Mouse (Mus musculus) E14TG2a.4 (cell line): ENCODE data around the gene Afdn.

Experiments used
- CTCF ChIP-seq: conservative IDR thresholded peaks from 2 replicates; pipeline ENCODE4 v1.5.1; 2014; ENCODE audit warnings: low read length
- POU5F1 ChIP-seq: IDR thresholded peaks from 2 replicates; pipeline ENCODE4 v1.6.1; 2014; ENCODE audit warnings: low read length, borderline replicate concordance

DNA sequence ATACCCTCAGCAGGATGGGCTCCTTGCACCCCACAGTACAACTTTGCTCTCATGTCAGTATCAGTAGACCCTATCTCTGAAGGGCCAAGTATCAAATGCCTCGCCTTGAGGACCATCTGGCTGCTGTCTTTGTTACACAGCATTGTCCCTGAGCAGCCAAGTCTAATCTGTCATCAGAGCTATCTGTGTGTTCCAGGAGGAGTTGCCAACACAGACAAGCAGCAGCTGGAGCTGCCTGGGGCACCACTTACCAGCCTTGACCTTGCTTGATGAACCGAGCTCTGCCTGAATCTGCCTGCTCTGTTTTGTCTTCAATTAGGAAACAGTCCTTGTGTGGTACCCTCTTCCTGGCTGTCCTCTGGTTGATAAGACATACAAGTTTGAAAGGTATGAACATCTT lies 163.1 kb downstream of the Afdn start:
- TF ChIP-seq CTCF (no peak), POU5F1 (no peak)
